Mouse (Mus musculus): ENCODE measurements at regions not wholly inside any gene's neighbourhood (a gene's known extent, or its start where the extent isn't known, plus 50 kb on each side); places are given as distances from the start of the nearest gene placed in this dataset.

- no peak for TF ChIP-seq CTCF (IDR thresholded peaks at IDR 0.05; ENCODE audit: extremely low read depth, insufficient read depth, insufficient read length, insufficient replicate concordance)
- WGBS = 80% methylated on average over 9 of the region's 9 CpGs
- H3K4me3 ChIP-seq (ENCODE audit: extremely low read depth, insufficient read depth, insufficient read length) = no peak overlapping the region
- DNase-seq (ENCODE audit: low read depth in 1 of 2, low spot score in 2 of 2) = no peak
- no peaks in the 10 kb centered on the region for H3K27me3 ChIP-seq (ENCODE audit: control insufficient read depth, insufficient read depth, low read length)
- no peaks in the 10 kb centered on the region for H3K36me3 ChIP-seq (ENCODE audit: control insufficient read depth, insufficient read depth, low read length)
- H3K27ac ChIP-seq (ENCODE audit: insufficient read depth, low read length) = no peak overlapping the region
- H3K4me1 ChIP-seq (ENCODE audit: control insufficient read depth, insufficient read depth, insufficient read length) = no peaks in the 10 kb centered on the region
Observed at GRCm38 (mm10) chr15:62122265-62123023, 1199.6 kb upstream of the A1bg start.

DNA sequence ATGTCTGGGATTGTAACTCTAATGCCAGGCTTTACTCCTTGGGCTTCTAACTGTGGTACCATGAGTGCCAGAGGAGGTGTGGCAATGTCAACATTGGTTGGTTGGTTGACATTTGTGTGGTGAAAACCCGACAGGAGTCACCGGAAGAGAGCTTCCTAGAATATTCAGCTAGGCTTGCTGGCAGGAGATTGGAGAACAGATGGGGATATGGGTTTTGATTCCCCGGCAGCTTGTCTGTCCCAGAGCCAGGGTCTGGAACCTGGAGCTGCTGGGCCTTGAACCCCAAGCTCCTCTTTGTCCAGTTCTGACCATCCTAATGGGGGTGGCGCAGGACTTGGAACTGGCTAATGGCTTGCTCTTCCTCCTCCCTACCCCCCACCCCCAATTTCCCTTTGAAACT lies 1198.9 kb upstream of the A1bg start:
- Histone ChIP-seq H3K4me3 (ENCODE audit: extremely low read depth, insufficient read depth, insufficient read length) (no peak overlapping the region), H3K27ac (ENCODE audit: insufficient read depth, low read length) (no peak overlapping the region), H3K27me3 (ENCODE audit: control insufficient read depth, insufficient read depth, low read length) (no peaks in the 10 kb centered on the region), H3K36me3 (ENCODE audit: control insufficient read depth, insufficient read depth, low read length) (no peaks in the 10 kb centered on the region), H3K4me1 (ENCODE audit: control insufficient read depth, insufficient read depth, insufficient read length) (no peaks in the 10 kb centered on the region)
- 85% methylated on average over 4 of the region's 4 CpGs for WGBS
- no peak for DNase-seq (ENCODE audit: low read depth in 1 of 2, low spot score in 2 of 2)
- TF ChIP-seq POLR2A (IDR thresholded peaks at IDR 0.05; ENCODE audit: low read depth, low read length) = no peak
- no peak for TF ChIP-seq CTCF (IDR thresholded peaks at IDR 0.05; ENCODE audit: extremely low read depth, insufficient read depth, insufficient read length, insufficient replicate concordance)

DNA sequence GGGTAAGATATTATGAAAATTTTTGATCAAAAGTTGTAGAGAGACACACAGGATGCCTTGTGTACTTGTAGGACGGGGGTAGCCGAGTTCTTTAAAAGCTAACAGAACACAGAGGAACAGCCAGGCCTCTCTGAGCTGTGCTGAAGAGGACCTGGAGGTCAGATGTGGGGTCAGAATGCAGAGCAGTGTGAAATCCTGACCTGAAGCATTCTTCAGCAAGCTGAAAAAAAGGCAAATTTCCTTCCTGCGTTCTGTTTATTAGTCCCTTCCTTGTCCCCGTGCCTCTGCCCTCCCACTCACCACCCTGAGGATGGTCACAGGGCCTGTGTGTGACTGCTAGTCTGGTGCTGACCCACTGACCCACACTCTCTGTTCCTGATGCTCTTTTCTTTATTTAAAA lies 1197.9 kb upstream of the A1bg start:
- DNase-seq (ENCODE audit: low read depth in 1 of 2, low spot score in 2 of 2) = no peak
- TF ChIP-seq POLR2A (IDR thresholded peaks at IDR 0.05; ENCODE audit: low read depth, low read length) (no peak), CTCF (IDR thresholded peaks at IDR 0.05; ENCODE audit: extremely low read depth, insufficient read depth, insufficient read length, insufficient replicate concordance) (no peak)
- H3K4me1 ChIP-seq (ENCODE audit: control insufficient read depth, insufficient read depth, insufficient read length) = no peaks in the 10 kb centered on the region
- no peak overlapping the region for H3K27ac ChIP-seq (ENCODE audit: insufficient read depth, low read length)
- H3K27me3 ChIP-seq (ENCODE audit: control insufficient read depth, insufficient read depth, low read length) = no peaks in the 10 kb centered on the region
- H3K36me3 ChIP-seq (ENCODE audit: control insufficient read depth, insufficient read depth, low read length) = no peaks in the 10 kb centered on the region
- no peak overlapping the region for H3K4me3 ChIP-seq (ENCODE audit: extremely low read depth, insufficient read depth, insufficient read length)
- 75% methylated on average over 4 of the region's 4 CpGs for WGBS

GRCm38 (mm10) chr15:62118997-62119396 lies 1196.2 kb upstream of the A1bg start:
- Histone ChIP-seq H3K27ac (ENCODE audit: insufficient read depth, low read length) (no peak overlapping the region), H3K36me3 (ENCODE audit: control insufficient read depth, insufficient read depth, low read length) (no peaks in the 10 kb centered on the region), H3K4me1 (ENCODE audit: control insufficient read depth, insufficient read depth, insufficient read length) (no peaks in the 10 kb centered on the region), H3K27me3 (ENCODE audit: control insufficient read depth, insufficient read depth, low read length) (no peaks in the 10 kb centered on the region), H3K4me3 (ENCODE audit: extremely low read depth, insufficient read depth, insufficient read length) (no peak overlapping the region)
- DNase-seq (ENCODE audit: low read depth in 1 of 2, low spot score in 2 of 2) = no peak
- 93% methylated on average over 10 of the region's 10 CpGs for WGBS
- TF ChIP-seq POLR2A (IDR thresholded peaks at IDR 0.05; ENCODE audit: low read depth, low read length) (no peak), CTCF (IDR thresholded peaks at IDR 0.05; ENCODE audit: extremely low read depth, insufficient read depth, insufficient read length, insufficient replicate concordance) (no peak)

- DNase-seq (ENCODE audit: low read depth in 1 of 2, low spot score in 2 of 2) = no peak
- TF ChIP-seq POLR2A (IDR thresholded peaks at IDR 0.05; ENCODE audit: low read depth, low read length) (no peak), CTCF (IDR thresholded peaks at IDR 0.05; ENCODE audit: extremely low read depth, insufficient read depth, insufficient read length, insufficient replicate concordance) (no peak)
- H3K4me1 ChIP-seq (ENCODE audit: control insufficient read depth, insufficient read depth, insufficient read length) = no peaks in the 10 kb centered on the region
- H3K27me3 ChIP-seq (ENCODE audit: control insufficient read depth, insufficient read depth, low read length) = no peaks in the 10 kb centered on the region
- H3K4me3 ChIP-seq (ENCODE audit: extremely low read depth, insufficient read depth, insufficient read length) = no peak overlapping the region
- no peak overlapping the region for H3K27ac ChIP-seq (ENCODE audit: insufficient read depth, low read length)
- no peaks in the 10 kb centered on the region for H3K36me3 ChIP-seq (ENCODE audit: control insufficient read depth, insufficient read depth, low read length)
- WGBS = 50% methylated on average over 1 of the region's 1 CpGs
Observed at GRCm38 (mm10) chr15:62116184-62116583, 1193.4 kb upstream of the A1bg start.

- no peak overlapping the region for H3K4me3 ChIP-seq (ENCODE audit: extremely low read depth, insufficient read depth, insufficient read length)
- no peak for TF ChIP-seq POLR2A (IDR thresholded peaks at IDR 0.05; ENCODE audit: low read depth, low read length)
- 83% methylated on average over 4 of the region's 4 CpGs for WGBS
- no peak overlapping the region for H3K27ac ChIP-seq (ENCODE audit: insufficient read depth, low read length)
- H3K36me3 ChIP-seq (ENCODE audit: control insufficient read depth, insufficient read depth, low read length) = no peaks in the 10 kb centered on the region
- no peaks in the 10 kb centered on the region for H3K27me3 ChIP-seq (ENCODE audit: control insufficient read depth, insufficient read depth, low read length)
- DNase-seq (ENCODE audit: low read depth in 1 of 2, low spot score in 2 of 2) = no peak
- H3K4me1 ChIP-seq (ENCODE audit: control insufficient read depth, insufficient read depth, insufficient read length) = no peaks in the 10 kb centered on the region
Observed at GRCm38 (mm10) chr15:62114815-62115214, 1192.0 kb upstream of the A1bg start.

DNA sequence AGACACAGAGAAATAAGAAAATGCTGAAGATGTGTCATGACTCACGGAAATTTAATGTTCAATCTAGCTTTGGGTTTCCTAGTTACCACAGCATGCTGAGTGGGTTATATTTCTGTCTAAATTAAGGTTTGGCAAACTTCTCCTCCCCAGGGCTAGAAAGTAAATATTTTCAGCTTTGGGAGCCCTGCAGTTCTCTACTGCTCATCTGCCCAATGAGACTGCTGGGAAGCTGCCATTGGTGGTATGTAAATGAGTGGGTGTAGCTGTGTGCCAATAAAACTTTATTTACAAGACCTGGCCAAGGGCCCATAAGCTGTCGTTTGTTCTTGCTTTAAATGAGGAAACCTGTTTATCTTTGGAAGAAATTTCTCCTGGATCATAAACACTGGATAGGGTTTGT lies 1189.3 kb upstream of the A1bg start:
- Histone ChIP-seq H3K27me3 (ENCODE audit: control insufficient read depth, insufficient read depth, low read length) (no peaks in the 10 kb centered on the region), H3K4me1 (ENCODE audit: control insufficient read depth, insufficient read depth, insufficient read length) (no peaks in the 10 kb centered on the region), H3K27ac (ENCODE audit: insufficient read depth, low read length) (no peak overlapping the region), H3K4me3 (ENCODE audit: extremely low read depth, insufficient read depth, insufficient read length) (no peak overlapping the region), H3K36me3 (ENCODE audit: control insufficient read depth, insufficient read depth, low read length) (no peaks in the 10 kb centered on the region)
- no peak for DNase-seq (ENCODE audit: low read depth in 1 of 2, low spot score in 2 of 2)
- WGBS = 82% methylated on average over 2 of the region's 2 CpGs
- no peak for TF ChIP-seq CTCF (IDR thresholded peaks at IDR 0.05; ENCODE audit: extremely low read depth, insufficient read depth, insufficient read length, insufficient replicate concordance)
- no peak for TF ChIP-seq POLR2A (IDR thresholded peaks at IDR 0.05; ENCODE audit: low read depth, low read length)

Measured in spleen, adult 2 months (tissue).